Mouse (Mus musculus) kidney, adult 2 months (tissue): Measurements from ENCODE around the gene Pmepa1.

Experiments
- CTCF ChIP-seq: fragments of 200-500 bp; conservative IDR thresholded peaks from 2 replicates; pipeline ENCODE4 v1.5.1; 2011; ENCODE audit warnings: low read depth, mild to moderate bottlenecking, control low read depth, low read length, moderate library complexity, mixed read lengths; ENCODE audit not compliant: insufficient read depth, insufficient read length
- POLR2A ChIP-seq: fragments of 200-500 bp; IDR thresholded peaks from one replicate; pipeline ENCODE4 v1.6.1; 2011; ENCODE audit warnings: low read depth, low read length, control low read depth

- TF ChIP-seq CTCF (no peak), POLR2A (no peak)
Measured at GRCm38 (mm10) chr2:173181486-173181885, 94.8 kb downstream of the Pmepa1 start.
